Mouse (Mus musculus): ENCODE measurements around the gene Zfp600. TPM values are rescaled to one million over a fixed set of nuclear protein-coding genes. Genes with fewer than 3 reads are reported as not detected.

The Zfp600 gene
- 0.36 TPM in 1 of 2 replicates, not detected in the other for polyA plus RNA-seq (2012; rRNA removed)

DNA sequence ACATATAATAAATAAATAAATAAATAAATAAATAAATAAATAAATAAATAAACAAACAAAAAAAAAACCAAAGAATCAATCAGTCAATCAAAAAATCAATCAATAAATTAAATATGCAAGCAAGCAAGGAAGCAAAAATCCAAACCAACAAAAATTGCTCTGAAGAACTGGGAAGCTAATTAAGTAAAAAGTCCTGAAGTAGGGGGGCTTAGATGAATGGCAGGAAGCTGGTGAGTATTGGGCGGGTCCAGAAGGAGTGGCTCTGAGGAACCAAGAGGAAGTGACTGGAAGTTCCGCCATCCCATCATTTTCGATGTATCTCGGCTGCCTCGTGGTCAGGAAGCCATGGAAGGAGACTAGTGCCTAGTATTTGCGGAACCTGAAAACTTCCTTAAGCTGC lies at the start of gene Zfp600:
Zfp600 (plus strand) TSS at position 301 of the 400 bp plus-strand sequence.

Other genes starting within 250 kb of the Zfp600 start
- gene Zfp987, start 59.5 kb upstream of the Zfp600 start, polyA plus RNA-seq (2012; rRNA removed) = 0.01 TPM in 1 of 2 replicates, not detected in the other